Mouse (Mus musculus) kidney, postnatal 25 days (tissue): ENCODE data around the gene Psmd5.
A peak's percentile ranks its signal among the peaks of the same experiment; 100 is the strongest.

Source experiments
- DNase-seq, 2 experiments: peaks; one replicate each; pipeline ENCODE4 v3.0.0; 2021; ENCODE audit warnings: mixed read lengths in 2 of 2

The Psmd5 gene

DNA sequence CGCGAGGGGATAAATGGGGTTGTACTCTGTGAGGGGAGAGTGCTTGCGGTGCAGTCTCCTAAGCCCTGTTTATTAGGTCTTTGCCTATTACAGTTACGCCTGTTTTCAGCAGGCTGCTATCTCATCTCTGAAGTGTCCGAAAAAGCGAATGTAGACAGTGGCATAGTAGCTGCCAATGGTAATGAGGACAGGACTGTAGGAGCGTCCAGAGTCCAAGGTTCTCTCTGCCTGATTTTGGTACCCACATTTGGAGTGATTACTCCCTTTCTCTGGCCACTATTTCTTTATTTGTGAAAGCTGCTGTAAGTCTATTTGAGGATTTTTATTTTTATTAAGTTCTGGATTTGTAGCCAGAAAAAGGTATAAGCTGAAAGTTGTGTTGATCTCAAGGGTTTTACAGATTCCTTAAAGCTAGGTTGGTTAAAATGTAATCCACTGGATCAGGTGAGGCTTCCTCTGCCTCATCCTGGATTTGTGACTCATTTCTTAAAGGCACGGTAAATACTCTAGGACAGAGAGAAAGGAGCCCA is at the start of gene Psmd5:
TSS of gene Psmd5 (minus strand) at position 153 of the 530 bp plus-strand sequence.
- peak; percentile 41 to 47 for DNase-seq

DNA sequence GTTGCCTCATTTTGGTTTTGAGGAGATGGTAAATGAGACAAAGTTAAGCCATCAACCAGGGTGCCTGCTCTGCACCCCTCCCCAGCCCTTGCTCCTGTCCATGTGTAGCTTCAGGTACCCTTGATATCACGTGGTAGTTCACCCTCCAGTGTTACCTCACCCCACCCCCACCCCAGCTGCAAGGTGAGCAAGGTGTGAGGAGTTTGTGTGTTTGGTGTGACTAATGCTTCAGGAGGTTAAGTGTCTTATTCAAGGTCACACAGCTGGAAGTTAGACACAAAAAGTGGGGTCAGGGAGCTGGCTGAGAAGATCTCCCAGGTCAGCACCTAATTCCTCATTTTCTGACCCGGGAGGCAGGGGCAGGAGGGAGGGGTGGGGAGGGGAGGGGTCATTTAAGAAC is 48.0 kb upstream of the Psmd5 start:
- no peak for DNase-seq

DNA sequence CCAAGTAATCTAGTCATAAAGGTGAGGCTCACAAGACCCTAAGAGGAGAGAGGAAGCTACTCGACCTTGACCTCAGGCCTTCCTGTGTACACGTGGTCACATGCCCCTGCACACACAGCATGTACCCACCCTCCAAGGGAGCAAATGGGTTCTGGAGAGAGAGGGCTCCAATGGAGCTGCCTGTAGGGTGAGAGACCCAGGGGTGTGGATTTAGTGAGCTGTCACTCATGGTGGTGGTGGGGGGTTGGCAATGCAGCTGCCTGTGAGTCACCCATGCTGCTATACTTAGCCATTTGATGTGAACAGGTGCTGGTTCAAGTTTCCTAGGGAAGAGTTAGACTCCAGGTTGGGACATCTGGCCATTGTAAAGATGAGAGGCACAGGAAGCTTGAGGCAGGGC is 45.4 kb upstream of the Psmd5 start:
- no peak for DNase-seq

DNA sequence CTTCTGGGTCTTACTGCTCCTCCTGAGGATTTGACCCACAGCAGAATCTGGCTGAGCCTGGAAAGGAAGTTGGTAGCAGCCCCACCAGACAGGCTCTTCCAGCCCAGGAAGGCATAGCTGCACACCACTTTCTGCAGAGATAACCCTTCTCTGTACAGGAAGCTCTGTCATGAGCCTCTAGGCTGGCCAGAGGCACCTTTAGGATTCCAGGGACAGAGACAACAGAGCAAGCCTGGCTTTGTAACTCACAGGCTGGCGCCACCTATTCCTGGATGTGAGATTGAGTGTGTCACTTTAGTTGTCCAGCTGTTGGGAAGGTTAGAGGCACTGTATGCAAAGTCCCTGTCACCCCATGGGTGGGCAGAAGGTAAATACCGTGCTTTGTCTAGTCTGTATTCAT is 40.3 kb upstream of the Psmd5 start:
- no peak for DNase-seq

DNA sequence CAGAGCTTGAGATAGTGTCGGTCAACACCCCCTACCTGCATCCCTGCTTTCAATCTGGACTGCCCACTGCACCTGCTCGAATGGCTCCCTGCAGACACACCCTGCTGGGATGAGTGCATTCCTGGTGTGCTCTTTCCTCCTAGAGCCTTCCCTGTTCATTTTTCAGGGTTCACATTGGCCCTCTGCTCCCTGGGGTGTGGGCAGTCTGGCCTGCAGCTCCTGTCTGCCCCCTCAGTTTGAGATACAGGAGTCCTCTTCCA is 40.0 kb upstream of the Psmd5 start:
- DNase-seq: no peak

DNA sequence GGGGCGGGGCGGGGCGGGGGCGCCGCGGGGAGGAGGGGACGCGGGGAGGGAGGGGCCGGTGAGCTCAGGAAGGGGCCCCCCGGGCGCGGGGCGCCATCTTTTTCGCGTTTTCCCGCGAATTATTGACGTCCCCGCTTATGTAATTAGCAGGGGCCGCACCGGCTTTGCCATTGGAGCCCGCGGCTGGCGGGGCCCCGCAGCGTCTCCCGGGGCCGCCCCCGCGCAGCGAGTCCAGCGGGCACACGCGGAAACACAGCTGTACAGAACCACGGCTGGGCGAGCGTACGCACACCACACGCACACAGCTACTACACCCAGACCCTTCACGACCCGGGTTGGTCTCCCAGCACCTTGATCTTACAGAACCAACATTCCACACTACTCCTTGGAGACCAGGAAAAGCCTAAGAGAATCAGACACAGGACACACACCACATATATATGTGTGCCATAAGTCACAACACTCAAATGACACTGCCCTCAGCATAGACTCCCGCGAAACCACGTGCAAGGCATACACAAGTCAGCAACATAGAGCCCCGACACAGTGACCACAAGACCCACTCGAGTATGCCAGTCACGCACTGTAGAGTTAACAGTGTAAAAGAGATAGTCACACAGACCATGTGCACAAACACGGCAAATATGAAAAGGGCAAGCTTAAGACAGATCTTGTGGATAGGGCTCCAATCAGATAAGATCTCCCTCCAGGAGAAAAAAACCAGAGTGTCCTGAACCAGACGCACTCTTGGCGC is 39.5 kb upstream of the Psmd5 start:
- peak; percentile 38 to 62 for DNase-seq

DNA sequence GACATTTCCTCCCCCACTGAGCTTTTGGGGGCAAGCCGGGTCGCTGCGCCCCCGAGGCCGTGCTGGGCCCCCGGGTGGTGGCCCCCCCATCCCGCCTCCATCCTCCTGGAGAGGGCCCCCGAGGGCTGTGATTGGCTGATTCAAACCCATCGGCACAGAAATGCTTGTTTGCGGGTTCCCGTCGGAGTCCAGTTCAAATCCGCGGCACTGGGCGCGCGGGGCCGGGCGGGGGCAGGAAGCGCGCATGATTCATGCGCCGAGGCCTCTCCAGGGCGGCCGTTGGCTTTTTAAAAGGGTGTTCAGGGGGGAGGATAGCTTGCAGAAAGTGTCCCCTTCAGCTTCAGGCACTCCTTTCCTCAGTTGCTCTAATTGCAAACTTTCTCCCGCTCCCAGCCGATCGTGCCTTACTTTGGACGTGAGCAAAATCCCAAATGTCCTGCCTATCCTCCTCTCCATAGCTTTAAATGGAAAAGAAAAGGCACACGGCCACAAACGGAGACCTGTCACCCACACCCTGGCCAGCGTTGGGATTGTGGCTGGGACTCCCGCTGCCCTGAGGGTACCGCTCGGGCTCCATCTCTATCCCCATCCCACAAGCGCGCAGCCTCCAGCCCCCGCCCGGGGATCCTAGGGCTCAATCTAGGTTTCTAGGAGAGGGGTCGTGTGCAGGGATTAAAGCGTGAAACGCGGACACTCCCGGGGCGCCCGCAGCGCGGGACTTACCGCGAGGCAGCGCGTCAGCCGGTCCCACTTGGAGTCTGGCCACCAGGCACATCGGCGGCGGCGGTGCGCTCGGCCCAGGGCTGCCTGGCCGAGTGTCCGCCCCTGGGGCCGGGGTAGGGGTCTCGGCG is 38.7 kb upstream of the Psmd5 start, which contains the start of gene Phf19:
TSS of gene Phf19 (minus strand) at position 809 of the 851 bp plus-strand sequence.
- peak; percentile 30 to 54 for DNase-seq

DNA sequence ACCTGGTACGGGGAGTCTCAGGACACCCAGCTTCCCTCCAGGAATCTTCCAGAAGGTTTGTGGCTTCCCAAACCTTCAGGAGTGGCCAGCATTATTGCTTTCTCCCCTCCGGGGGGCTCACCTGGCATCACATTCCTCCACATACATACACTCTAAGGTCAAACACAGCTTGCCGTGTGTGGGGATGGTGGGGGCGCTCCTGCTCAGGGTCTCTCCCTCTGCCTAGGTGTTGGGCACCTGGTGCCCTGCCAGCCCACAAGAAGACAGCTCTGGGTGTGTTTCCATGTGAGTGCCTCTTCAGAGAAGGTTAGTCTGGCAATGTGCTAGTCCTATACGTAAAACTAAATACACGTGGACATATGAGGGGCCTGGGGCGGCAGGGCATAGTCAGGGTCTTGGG is 37.8 kb upstream of the Psmd5 start:
- no peak for DNase-seq

DNA sequence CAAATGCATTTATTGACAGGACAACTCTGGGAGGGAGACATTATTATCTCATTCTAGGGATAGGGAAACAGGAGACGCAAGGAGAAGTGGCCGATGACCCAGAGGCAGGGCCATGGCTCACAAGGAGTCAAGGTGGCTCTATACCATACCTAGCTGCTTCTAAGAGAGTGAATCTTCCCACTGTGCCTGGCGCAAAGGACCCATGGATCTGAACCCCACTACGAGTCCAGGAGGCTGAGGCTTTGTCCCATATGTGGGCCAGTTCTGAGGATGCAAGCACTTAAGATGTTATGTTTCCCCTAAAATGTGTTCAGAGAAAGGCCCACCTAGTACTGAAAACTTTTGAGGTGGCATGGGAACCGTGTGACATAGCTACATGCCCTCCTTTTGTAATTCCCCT is 37.1 kb upstream of the Psmd5 start:
- DNase-seq: no peak

DNA sequence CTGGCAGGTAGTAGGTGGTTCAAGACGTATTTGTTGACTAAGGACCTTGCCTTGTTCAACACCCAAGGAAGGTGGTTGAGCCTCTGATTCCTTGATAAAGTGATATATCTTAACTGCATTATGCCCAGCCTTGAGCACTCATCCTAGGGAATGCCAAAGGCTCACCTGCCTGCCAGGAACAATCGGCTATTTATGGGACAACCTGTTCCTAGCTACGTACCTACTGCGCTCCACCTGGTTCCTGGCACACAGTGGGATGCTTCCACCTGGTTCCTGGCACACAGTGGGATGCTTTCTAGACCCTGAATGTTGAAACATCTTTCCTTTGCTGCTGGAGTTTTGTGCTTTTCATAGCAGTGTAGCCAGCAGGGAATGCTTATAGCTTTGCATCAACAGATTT is 35.0 kb upstream of the Psmd5 start:
- DNase-seq: no peak

DNA sequence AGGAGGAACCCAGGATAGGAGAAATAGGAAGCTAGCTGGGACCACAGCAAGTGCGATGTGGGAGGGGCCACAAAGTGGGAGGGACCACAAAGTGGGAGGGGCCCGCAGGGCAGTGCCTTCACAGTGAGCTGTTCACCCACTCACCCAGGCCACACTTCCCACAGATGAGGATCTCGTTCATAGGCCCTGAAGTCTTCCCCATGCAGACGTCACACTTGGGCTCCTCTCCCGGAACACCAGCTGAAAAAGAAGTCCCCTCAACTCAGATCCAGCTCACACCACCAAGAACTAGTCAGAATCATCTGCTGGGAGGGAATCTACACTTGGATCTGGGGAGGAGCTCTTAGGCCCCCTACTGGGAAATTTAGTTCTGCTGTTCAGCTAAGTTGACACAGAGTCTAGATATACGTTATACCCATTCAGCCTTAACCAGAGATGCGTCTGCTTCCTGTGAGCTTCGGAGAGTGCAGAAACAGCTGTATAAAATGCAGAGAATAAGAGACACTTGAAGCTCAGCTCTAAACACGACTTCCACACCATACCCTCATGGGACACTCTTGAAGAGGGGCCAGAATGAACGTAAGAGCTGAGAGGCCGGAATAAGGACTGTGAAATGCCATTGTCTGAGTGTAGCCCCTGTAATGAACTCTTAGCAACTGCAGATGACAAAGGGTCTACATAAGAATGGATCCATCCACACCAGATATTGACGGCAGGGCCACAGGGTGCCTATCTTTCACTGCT is 32.3 kb upstream of the Psmd5 start:
- peak; percentile 41 to 74 for DNase-seq

DNA sequence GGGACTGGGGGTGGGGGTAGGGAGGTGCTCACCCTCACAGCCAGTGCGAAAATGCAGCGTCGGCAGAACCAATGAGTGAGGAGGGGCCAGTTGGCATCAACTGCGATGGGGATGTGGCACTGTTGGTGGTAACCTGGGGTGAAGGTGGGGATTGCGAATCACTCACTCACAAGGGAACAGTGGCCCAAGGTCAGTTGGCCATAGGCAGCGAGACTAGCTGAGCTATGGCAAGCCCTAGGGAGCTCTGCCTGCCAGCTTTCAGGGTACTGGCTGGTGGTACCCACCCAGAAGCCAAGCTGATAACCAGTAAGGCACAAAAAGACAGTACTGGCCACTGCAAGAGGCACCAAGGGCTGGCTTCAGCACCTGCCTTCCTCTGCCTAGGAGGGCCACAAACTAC is 31.7 kb upstream of the Psmd5 start:
- DNase-seq: no peak

DNA sequence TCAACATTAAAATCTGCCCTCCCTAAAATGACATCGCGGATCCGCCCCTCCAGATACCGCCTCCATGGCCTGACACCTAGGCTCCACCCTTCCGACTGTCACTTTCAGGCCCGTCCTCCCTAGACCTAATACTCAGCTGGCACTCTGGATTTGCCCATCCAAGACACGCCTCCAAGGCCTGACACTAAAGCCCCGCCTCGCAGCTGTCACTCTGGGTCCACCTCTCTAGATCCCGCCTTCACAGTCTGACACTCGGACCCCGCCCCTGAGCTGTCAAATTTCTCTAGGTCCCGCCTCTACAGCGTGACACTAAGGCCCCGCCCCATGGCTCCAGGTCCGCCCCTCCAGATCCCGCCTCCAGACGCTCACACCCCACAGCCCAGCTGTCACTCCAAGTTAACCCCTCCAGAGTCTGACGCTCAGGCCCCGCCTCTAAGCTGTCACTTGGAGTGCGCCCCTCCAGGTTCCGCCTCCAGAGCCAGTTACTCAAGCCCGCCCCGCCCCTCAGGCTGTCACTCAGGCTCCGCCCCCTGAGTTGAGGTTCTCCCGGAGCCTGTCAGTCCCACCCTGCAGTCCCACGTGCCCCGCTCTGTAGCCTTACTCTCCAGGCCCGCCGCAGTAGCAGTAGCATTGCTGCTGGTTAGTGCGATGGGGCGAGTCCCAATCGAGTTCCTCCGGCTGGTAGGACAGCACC is 30.2 kb upstream of the Psmd5 start:
- DNase-seq: peak; percentile 99 to 100

DNA sequence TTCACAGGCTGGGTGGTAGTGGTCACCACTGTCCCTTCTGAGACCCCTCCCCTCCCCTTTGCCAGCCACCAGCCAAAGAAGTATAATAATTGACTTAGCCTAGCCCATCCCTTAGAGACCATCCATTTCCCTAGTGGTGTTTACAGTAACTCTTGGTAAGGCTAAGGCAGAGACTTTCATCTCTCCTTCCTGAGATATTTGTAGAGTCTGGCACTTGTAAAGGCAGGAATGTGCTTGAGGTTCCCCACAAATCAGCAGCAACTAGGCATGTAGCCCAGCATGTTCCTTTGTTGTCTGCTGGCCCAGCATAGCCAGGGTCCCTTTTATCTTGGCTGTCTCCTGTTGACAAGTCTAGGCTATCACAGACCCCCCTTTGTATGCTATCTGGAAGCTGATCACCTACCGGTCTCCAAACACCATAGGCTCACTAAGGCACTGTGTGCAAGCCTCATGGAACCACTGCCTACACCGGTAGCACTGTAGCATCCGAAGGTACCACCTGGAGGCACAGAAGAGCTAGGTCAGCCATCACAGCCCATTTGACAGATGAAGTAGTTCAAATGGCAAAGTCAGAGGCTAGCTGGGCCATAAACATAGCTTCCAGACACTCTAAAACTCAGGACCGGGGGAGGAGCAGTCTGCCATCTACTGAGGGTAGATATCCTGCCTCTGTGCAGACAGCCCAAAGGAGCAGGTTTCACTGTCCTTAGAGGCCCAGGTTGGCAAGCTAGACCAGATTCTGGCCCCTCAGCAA is 29.1 kb upstream of the Psmd5 start:
- no peak for DNase-seq

DNA sequence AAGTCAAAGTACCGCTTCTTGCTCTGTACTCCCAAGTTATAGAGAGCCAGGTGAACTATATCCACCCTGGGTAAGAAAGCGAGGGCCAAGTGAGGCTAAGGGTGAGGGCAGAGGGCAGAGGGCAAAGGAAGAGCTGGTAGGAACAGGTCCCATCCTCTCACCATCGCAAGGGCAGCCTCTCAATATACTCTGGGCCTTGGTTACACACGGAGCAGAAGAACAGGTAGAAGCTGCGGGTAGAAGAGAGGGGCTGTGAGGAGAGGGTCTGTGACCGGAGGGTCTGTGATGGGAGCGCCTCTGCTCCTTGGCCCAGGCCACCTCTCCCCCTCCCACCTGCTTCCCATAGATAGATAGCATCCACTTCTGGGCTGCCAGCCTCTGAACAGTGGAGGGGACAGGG is 28.4 kb upstream of the Psmd5 start:
- no peak for DNase-seq

DNA sequence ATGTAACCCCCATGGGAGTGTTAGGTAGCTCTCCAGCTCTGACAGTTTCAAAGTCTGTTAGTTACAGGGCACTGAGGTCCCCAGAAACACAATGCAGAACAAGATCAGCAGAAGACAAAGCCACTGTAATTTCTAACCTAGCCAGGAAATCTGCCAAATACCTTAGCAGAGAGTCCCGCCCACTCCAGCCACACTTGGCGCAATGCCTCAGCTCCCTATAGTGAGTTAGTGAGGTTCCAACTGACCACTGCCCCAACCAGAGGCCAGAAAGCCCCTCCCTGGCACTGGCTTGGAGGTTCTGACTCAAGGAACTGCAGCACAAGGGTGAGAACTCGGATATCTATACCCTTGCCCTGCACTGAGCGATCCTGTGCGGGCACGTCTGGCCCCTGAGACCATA is 28.0 kb upstream of the Psmd5 start:
- peak; percentile 49 to 51 for DNase-seq

DNA sequence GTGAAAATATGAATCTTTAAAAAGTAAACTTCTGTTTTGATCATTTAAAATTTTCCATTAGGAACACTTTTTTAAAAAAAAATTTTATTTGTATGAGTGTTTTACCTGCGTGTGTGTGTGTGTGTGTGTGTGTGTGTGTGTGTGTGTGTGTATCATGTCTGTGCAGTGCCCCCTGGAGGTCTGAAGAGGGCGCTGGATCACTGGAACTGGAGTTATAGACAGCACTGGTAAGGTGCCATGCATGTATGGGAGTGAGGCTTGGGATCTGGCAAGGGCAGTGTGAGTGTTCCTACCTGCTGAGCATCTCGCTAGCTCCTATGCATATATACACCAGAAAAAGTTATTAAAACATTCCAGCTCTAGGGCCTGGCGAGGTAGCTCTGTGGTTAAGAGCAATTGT is 27.0 kb upstream of the Psmd5 start:
- no peak for DNase-seq

DNA sequence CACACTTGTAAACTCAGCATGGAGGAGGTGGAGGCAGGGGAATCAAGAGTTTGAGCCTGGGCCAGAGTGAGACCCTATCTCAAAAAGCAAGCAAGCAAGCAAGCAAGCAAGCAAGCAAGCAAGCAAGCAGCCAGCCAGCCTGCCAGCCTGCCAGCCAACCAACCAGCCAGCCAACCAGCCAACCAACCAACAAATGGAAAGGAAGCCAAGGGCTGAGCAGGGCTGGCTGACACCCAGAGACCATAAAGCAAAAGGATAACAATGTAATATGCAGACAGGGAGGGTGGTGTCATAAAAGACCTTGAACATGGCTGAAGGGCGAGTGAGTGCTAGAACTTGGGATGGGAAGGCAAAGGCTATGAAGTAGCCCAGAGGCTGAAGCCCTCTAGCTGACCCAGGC is 25.6 kb upstream of the Psmd5 start:
- DNase-seq: no peak

DNA sequence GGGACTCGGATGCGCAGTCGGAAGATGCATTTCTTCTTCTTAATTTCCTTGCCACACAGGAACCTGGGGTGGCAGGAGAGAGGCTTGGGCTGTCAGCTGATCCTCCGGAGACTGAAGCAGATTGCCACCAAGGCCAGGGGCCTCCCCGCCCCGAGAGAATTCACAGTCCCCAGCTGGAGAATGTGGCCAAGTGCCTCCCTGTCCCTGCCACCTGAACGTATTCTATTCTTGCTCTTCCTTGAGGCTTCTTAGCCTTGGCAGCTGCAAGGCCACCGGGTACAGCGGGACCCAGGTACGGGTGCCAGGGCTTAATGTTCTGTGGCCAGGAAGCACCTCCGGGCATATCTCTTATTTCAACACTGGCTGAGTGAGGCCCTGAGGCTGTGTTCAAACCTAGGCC is 24.9 kb upstream of the Psmd5 start:
- no peak for DNase-seq

DNA sequence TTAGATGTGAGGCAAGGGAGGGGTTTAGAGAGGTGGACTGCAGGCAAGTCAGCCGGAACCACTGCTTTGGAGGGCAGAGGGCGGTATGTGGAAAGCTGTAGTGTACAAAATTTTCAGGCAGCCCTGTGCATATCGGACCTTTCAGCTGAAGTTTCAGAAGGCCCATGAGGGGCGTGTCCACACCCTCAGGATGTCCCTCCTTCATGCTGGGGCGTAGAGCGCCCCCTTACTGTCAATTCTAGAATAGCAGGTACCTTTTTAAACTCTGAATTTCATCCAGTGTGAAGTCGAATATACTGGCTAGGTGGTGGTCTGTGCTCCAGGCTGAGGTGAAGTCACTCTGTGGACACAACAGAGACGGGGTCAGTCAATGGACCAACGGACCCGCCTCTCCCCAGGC is 23.1 kb upstream of the Psmd5 start:
- peak; percentile 71 to 82 for DNase-seq

DNA sequence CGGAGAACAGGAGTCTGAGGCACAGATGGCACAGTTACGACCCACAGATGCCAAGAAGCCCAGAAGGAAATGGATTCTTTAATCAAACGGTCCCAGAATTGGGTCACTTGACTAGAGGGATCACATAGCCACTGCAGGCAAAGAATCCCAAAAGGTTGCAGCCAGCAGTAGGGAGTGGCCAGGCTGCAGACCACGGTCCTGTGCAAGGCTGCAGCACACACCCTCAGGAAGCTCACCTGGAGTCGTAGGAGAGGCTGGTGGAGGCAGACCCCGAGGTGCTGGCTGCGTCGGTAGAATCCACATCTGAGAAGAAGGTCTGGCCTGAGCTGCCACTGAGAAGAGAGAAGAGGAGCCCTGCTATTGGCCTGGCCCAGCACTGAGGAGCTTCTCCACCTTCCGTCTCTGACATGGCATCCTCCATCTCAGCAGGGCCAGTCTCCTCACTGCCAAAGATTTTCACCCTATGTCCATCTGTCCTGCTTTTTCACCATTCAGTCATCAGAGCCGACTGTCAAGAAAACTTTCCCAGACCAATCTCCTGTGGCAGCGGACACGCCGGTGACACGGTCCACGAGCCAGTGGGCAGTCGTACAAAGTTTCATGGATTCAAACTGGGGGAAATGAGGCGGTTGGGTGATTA is 22.2 kb upstream of the Psmd5 start:
- no peak for DNase-seq
